Mouse (Mus musculus): Measurements from ENCODE around the gene Gngt2.

DNA sequence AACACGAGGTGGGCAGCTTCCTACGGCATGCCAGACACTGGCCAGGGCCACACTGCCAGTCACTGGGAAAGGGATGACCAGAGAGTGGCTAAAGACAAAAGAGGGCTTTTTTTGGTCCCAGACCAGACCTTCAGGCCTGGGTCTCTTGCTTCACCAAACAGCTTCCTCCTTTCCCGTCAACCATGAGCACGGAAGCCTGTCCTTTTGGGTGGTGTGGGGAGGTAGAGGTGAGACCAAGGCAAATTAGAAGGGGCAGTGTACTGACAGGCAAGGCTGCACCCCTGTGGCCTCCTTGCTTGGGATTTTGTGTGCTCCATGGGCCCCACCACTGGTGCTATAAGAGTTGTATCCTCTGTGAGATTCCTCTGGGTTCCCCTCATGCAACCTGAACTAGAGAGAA, 1.6 kb downstream of the Gngt2 start:
- TF ChIP-seq CTCF (conservative IDR thresholded peaks at IDR 0.05; ENCODE audit: low read length) = no peak
- no peak for TF ChIP-seq POU5F1 (IDR thresholded peaks at IDR 0.05; ENCODE audit: borderline replicate concordance, low read length)
- no peak for TF ChIP-seq NANOG (IDR thresholded peaks at IDR 0.05; ENCODE audit: borderline replicate concordance, low read length)

Measured in E14TG2a.4 (cell line).